Mouse (Mus musculus) left cerebral cortex, postnatal 36 days (tissue): Measurements from ENCODE around the gene Cdip1. TPM values are rescaled to one million over a fixed set of nuclear protein-coding genes. Genes with fewer than 3 reads are reported as not detected.

ENCODE experiments used
- DNase-seq, 2 experiments: peaks; one replicate each; pipeline ENCODE4 v3.0.0; 2021 to 2022; ENCODE audit warnings: low spot score in 2 of 2, mixed read lengths in 1 of 2
- intact Hi-C: fragments of 180-260 bp; cut with DNase I; formaldehyde crosslinking; loops from one replicate; pipeline ENCODE4 v1.15.1; 2025
- total RNA-seq, 2 experiments: library from RNA; stranded (reverse); gene quantifications; 2 replicates each; pipeline ENCODE4 v1.2.3; 2021

Cdip1 gene
- total RNA-seq, 2 experiments from 2014 or later: 189 to 197 TPM

GRCm38 (mm10) chr16:4725266-4725665 is 64.8 kb downstream of the Cdip1 start:
- no peak for DNase-seq
- intact Hi-C loops: no loop called here

- no peak for DNase-seq
- intact Hi-C loops: no loop called here
Observed at GRCm38 (mm10) chr16:4722915-4723209, 67.2 kb downstream of the Cdip1 start.

DNA sequence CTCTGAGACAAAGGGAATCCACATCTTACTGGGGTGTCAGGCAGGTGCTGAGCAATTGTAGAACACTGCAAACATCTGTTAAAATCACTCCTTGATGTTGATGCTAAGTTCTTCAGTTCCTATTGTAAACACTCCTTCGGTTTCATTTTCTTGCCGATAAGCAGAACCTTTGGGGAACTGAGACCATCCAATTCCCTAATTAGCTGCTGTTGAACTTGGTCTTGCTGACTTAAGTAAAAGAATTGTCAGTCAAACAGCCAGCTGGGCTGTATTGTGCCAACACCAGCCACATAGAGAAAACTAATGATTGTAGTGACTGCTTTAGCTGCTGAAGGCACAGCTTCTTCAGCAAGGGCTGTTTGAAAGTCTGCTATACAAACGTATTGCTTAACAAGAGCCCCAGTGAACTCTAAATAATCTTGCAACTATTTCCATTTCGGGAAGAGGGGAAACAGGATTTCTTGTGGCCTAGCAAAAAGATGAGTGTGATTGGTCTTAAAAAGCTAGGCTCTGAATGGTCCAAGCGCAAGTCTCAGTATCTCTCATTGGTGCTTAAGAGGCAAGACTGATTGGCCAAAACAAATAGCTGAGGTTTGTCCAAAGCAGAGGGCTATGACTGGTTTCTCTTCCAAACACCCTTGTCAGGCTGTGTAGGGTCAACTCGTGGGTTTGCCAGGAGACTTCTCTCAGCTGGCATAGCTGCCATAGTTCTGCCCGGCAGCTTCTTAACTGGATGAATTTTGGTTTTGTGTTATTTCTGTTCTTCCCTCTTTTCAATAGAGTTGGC is 67.8 kb downstream of the Cdip1 start:
- no peak for DNase-seq
- intact Hi-C loops: no loop called here

GRCm38 (mm10) chr16:4718753-4719518 is 71.2 kb downstream of the Cdip1 start, which contains the start of gene Nmral1:
TSS of gene Nmral1 (minus strand) at chr16:4719356.
- intact Hi-C loops: loop anchor here (5.0 kb wide), 1 partner anchor 68 kb away; no protein-coding TSS in a partner anchor
- peak; percentile 62 to 65 for DNase-seq

GRCm38 (mm10) chr16:4717866-4718265 is 72.2 kb downstream of the Cdip1 start:
- no peak for DNase-seq
- intact Hi-C loops: loop anchor here (5.0 kb wide), 1 partner anchor 69 kb away; no protein-coding TSS in a partner anchor

DNA sequence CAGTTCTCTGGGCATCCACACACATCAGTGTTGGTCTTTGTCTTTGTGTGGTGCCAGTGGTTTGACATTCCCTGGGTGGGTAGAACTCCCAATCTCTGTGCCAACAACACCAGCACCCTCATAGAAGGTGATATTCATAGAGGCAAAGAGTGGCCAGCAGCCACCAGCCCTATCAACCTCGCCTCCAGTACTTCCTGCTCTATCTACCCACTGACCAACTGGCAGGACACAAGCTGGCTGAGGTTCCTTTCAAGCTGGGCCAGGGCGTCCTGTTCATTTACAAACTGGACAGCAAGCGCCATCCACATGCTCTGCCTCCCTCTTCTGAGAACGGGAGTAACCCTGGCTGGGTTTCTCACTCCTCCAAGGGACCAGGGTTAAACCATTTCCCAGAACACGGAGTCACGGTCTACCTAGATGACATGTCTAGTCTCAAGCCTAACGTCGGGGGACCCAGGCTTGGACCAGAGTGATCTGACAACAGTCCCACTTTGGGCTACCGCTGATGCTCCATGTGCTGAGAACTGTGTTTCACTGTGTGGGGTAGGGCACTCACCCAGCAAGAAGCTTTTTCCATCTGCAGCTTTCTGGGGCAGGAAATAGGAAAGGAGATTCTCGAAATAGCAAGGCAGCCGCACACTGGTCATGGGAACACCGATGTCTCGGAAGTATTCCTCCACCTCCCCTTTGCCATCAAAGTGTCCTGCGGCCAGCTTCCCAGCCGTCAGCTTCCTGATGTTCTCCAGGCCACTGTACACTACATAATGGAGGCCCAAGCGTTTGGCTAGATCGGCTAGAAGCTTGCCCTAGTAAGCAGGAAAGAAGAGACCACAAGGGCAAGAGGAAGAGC is 76.0 kb downstream of the Cdip1 start:
- intact Hi-C loops: no loop called here
- no peak for DNase-seq

DNA sequence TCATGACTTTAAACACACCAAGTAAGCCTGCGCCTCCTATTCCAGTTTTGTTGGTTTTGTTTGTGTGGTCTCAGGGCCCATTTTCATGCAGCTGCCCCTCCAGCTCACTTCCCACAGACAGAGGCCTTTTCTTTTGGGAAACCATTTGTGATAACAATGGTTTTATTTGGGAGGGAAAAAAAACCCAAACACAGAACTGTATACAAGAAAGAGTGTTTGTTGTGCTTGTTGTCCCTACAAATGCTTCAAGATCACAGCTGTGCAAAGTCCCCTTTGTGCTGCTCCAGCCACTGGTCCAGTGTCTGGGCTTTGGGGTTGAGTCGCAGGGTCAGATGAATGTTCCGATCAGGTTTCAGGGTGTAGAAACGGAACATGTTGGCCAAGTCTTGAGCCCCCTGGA is 78.9 kb downstream of the Cdip1 start:
- no peak for DNase-seq

GRCm38 (mm10) chr16:4705541-4705940 is 84.6 kb downstream of the Cdip1 start:
- no peak for DNase-seq
- intact Hi-C loops: no loop called here

More for the DNA sequence above, 78.9 kb downstream of the Cdip1 start:
- intact Hi-C loops: no loop called here

DNA sequence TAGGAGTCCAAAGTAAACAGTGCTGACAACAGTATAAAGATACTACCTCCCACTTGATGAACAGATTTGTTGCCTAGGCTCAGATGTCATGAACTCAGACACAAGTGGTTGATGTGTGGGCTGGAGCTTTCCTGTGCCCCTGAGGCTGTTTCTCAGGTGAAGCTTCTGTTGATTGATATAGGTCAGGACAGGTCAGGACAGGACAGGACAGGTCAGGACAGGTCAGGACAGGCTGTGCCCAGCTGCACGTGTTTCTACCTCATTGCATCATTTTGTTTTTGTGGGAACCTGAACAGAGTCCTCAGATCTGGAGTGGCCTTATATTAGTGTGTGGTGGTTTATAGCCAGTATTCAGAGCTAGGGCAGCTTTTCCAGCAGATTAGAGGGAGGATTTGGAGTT is 87.4 kb downstream of the Cdip1 start:
- intact Hi-C loops: no loop called here
- no peak for DNase-seq

- intact Hi-C loops: no loop called here
- DNase-seq: no peak
Observed at GRCm38 (mm10) chr16:4701211-4701610, 88.9 kb downstream of the Cdip1 start.

Other genes starting within 250 kb of the Cdip1 start
- 1 to 10 TPM; 6.7 to 9.6 TPM for gene Srl, start 248.5 kb downstream of the Cdip1 start, total RNA-seq
- gene Tfap4, start 230.4 kb downstream of the Cdip1 start, total RNA-seq: 1 to 10 TPM; 3.3 TPM
- gene Glis2, start 195.6 kb downstream of the Cdip1 start, total RNA-seq: 10 to 100 TPM; 12.0 to 13.2 TPM
- 10 to 100 TPM; 75.3 to 86.0 TPM for gene Pam16, start 165.3 kb downstream of the Cdip1 start, total RNA-seq
- 10 to 100 TPM in 1 of 2 experiments, 1 to 10 TPM in 1; 9.8 to 11.2 TPM for gene Vasn, start 150.4 kb downstream of the Cdip1 start, total RNA-seq
- 10 to 100 TPM; 59.4 to 66.5 TPM for gene Dnaja3, start 150.3 kb downstream of the Cdip1 start, total RNA-seq
- gene Coro7, start 110.5 kb downstream of the Cdip1 start, total RNA-seq: 100 to 1,000 TPM in 1 of 2 experiments, 10 to 100 TPM in 1; 88.4 to 100 TPM
- 10 to 100 TPM; 10.8 to 11.0 TPM for gene Nmral1, start 70.9 kb downstream of the Cdip1 start, total RNA-seq
- gene Hmox2, start 63.9 kb downstream of the Cdip1 start, total RNA-seq: 10 to 100 TPM; 77.2 to 88.6 TPM
- not detected for gene 4930562C15Rik, start 45.1 kb upstream of the Cdip1 start, total RNA-seq
- gene Ubald1, start 90.0 kb upstream of the Cdip1 start, total RNA-seq: 10 to 100 TPM; 83.9 to 86.9 TPM
- gene Mgrn1, start 96.0 kb upstream of the Cdip1 start, total RNA-seq: 100 to 1,000 TPM; 207 to 218 TPM
- 10 to 100 TPM; 70.6 to 77.8 TPM for gene Nudt16l1, start 148.5 kb upstream of the Cdip1 start, total RNA-seq
- gene Anks3, start 173.9 kb upstream of the Cdip1 start, total RNA-seq: 10 to 100 TPM; 42.1 to 74.9 TPM
- not detected for gene Sept12, start 207.6 kb upstream of the Cdip1 start, total RNA-seq
- gene Smim22, start 217.0 kb upstream of the Cdip1 start, total RNA-seq: not detected
- gene Rogdi, start 223.3 kb upstream of the Cdip1 start, total RNA-seq: 100 to 1,000 TPM; 195 to 236 TPM